Mouse (Mus musculus) inflammation-experienced regulatory T-cells, adult 6 months (primary cell): ENCODE measurements at regions not wholly inside any gene's neighbourhood (a gene's known extent, or its start where the extent isn't known, plus 50 kb on each side); places are given as distances from the start of the nearest gene placed in this dataset.

Experiments used
- ATAC-seq: one replicate; pipeline ENCODE4 v1.8.0; 2017

DNA sequence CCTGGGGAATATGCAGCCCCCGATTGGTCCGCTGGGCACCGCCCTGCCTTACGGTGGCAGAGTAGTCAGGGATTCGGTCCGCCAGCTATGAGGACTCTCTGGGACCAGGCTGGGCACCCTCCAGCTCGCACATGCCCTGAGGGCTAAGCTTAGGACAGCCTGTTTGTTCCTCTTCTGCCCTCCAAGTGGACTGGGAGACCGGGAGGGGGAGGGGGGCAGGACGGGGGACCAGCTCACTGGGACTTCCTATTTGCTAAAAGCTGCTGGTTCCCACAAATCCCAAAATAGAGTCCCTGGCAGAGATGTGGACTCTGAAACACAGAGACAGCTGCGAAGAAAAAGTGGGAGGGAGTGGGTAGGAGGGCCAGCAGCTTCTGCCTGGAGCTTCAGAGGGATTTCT is 423.6 kb upstream of the Tbx3 start:
- ATAC-seq = no peak

DNA sequence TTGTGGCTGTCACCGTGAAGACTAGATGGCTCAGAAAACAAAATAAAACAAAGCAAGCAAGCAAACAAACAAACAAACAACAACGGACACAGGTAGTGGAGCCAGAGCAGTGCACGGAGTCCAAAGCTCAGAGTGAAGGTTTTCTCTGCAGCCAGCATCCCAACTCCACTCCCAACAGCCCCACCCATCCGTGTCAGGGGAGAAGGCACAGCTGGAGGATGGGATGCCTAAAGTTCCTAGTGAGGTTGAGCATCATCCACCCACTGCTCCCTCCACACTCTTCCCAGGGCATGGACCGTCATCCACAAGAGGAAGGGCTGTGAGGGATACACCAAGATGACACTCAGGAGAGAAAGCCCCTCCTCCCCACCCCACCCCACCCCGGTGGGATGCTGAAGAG is 421.8 kb upstream of the Tbx3 start:
- no peak for ATAC-seq

DNA sequence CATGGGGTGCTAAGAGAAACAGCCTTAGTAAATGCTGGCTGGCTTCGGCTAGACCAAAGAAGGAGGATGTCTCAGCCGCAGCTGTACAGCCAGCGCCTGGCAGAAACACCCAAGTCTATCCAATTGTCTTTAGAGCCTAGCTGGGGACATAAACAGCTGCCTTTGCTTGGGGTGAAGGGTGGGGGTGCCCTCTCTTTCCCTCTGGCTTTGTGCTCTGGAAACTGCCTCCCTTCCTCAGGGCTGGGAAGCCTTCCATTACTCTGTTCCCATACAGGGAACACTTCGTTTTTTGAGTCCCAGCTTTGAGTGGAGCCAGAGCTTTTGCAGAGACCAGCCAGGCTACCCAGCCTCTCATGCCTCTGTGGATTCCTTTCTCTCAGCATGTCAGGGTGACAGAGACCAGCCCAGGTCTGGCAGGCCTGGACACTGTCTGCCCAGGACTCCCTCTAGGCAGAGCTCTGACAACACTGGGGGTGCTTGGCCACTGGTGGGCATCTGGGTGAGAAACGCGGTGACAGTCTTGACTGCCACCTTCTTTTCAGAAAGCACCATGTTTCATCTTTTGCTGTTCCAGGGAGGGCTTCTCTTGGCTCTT is 421.2 kb upstream of the Tbx3 start:
- no peak for ATAC-seq

DNA sequence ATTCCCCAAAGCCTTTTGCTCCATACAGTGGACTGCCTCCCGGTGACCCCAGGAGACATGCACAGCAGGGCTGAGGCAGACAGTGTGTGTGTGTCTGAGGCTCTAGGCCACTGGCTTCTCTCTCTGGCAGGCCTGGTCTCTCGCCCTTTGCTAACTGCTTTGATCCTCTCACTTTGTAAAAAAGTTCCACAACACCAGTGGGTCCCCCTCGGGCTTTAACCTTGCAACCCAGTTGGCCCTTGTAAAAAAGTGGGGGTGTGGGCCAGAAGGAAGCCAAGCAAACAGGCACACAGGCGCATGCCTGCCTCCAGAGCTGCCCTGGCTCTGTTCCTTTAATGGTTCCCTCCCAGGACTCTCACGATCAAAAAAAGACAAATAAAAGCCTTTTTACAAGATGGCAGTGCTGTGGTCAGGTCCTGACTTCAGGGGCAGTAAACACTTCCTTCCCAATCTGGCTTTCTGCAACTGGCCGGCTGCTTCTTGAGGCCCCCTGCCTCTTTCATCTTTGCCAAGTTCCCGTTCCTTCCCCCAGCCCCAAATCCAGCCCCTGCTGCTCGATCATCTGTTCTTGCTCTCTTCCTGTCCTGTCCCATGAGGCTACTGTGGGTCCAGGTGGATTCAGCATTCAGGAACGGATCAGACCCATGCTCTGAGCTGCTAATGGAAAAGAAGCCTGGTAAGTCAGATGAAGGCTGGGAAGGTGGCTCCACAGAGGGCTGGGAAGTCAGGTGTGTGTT is 419.0 kb upstream of the Tbx3 start:
- no peak for ATAC-seq

DNA sequence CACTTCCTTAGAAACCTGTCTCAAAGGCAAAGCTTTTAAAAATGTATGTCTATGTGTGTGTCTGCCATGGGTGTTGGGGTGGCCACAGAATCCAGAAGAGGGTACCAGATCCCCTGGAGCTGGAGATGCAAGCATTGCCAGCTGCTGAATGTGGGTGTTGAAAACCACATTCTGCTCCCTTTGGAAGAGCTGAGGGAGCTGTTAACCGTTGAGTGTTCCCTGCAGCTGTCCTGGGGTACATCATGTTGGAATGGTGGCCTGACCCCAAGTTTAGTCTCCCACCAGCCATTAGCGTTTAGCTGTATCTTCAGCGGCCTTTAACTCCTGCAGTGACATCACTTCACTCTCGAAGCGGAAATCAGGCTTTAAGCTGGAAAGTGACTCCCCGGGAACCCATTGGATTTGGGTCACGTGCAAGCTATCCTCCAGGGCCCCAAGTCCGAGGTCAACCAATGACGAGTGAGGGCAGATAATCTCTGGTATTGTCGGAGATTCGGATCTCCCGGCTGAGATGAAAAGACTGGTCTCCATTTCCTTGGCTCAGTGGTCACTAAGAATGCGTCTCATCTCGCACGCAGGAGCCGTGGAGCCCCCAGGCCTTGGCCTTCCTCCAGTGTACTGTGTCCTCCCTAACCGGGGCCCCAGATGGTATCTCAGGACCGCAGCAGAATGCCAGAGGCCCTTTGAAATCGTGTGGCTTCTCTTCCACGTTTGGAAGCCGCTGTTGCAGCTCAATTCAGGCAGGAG is 412.9 kb upstream of the Tbx3 start:
- no peak for ATAC-seq

DNA sequence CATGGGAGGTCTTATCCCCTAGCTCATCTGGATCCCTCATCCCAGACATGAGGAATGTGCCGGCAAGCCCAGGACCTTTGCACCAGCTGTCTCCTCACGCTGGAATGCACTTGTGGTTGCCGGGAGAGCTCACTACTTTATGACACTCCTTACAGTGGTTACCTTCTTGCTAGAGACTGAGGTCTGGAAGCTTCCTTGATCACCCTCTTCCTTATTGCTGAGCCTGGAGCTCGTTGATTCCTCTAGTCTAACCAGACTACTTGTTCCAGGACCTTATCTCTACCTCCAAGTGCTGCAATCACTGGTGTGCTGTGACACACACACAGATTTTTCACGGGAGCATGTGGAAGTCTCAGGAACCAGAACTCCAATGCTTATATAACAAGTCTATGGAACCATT is 411.6 kb upstream of the Tbx3 start:
- no peak for ATAC-seq

DNA sequence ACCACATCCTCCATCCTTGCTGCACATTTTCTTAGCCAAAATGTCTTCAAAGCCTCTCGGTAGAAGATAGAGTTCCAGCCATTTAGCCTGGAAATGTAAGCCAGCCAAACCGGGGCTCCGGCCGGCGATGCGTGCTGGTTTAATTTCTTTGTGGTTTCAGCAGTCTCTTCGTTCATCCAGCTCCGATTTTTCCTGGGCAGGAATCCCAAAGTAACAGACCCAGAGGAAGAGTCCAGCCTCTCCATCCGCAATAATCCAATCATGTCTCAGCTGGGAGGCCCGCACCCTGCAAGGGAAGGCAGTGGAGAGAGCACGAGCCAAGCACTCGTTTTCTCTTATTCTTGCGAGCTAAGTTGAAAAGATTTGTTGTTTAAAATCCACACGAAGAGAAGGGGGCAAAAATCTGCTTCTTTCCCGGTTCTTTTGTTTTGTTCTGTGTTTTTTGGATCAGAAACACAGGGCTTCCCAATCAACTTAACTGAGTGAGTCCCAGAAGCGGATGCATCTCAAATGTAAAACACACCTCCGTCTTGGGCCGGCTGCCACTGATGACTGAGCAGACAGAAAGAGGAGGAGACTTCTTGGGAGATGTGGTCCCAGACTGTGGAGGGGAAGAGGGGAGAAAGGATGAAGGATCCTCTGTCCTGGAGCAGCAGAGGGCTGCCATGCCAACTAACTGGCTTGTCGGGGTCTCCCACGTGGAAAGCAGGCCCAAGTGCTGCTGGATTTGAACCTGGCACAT is 405.1 kb upstream of the Tbx3 start:
- ATAC-seq = no peak

DNA sequence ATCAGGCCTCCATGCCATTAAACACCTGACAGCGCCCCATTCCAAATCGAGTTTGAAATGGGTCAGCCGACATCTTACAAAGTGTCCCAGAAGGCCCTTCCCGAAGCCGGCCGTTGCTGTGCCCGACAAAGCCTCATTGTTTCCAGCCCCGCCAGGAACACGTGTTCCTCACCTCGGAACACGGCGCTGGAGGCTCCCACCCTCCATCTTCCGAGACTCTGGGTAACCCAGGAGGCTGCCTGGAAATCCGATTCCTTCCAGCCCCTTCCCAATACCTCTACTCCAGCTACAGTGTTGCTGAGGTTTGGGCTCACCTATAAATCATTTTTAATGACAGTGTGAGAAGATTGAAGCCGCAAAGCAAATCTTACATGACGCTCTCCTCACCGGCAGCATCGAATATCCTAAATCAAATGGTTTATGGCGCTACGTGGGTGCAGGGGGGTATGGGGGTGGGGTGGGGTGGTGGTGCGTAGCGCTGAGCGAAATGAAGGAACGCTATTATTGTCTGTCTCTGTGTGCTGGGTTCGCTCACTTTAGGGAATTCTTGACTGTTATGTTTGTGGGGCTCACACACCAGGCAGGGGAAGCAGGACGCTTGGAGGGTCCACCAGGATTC is 399.1 kb upstream of the Tbx3 start:
- ATAC-seq = no peak

DNA sequence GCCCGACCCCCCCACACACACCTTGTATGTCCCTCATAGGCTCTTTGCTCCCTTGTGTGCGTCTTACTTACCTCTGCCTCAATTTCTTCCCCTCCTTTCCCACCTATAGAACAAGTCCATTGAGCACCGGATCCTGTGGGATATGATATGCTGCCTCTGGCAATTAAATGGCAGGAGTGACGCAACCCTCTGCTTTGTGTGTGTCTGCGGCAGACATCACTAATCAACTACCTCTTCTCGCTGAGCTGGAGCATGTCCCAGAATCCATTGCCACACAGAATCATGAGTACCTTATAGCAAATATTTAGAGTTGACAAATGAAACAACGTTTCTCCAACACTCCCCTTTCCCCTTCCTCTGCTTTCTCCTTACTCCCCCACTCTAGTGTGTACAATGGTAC is 397.3 kb upstream of the Tbx3 start:
- ATAC-seq = no peak

DNA sequence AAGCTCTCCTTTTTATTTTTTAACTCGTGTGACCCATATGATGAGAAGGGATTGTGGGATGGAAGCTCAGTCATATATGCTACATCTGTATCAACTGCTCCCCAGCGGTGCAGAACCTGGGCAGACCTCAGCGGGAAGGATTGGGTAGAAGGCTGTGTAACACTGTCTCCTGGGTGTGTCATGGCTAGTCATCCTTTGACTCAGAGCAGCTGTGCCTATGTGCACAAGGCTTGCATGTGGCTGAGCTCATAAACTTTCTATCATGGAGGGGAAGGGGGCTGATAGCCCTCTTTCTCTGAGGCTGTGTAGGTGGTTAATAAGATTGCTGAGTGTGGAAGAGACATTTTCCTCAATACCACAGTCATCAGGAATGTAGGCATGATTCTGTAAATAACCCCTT is 396.9 kb upstream of the Tbx3 start:
- ATAC-seq = no peak

DNA sequence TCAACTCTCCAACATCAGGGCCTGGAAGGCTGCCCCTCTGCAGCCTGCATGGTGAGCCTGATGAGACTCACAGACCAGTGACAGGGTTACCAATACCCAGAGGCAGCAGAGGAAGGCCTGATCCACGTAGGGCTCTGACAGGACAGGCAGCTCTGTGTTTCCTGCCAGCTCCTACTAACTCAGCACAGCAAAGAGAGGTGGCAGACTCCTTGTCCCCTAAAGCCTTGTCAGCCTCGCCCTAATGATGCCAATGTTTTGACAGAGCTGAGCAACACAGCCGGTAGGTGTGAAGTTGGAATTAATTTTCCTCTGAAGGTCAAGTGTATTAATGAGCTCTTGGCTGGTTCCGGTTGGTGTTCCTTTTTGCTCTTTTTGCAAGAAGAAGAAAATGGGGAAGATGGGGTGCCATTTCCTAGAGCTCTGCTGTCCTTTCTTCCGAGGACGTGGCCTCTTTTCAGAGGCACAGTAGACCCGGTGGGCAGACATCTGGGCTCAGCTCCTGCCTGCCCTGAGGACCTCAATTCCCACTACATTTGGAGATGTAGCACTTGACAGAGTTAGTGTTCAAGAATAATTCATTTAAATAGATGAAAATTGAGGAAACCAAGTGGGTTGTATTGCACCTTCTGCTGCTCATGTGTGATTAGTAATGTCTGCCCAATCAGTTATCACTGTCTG is 395.5 kb upstream of the Tbx3 start:
- no peak for ATAC-seq

DNA sequence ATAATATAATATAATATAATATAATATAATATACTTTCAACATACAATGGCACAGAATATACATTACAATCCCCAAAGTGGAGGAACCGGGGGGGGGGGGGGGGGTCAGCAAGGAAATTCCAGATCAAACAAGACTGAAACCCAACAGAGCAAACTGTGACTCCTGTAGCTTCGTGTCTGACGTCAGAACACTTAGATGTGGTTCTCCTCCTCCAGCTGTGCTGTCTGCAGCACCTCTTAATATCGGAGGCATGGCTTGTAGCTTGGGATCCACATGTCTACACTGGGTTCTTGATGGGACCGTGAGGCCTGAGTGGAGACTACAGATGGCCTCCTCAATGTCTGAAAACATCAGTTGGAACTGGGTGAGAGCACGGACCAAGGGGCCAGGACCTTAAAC is 390.3 kb upstream of the Tbx3 start:
- ATAC-seq = no peak

DNA sequence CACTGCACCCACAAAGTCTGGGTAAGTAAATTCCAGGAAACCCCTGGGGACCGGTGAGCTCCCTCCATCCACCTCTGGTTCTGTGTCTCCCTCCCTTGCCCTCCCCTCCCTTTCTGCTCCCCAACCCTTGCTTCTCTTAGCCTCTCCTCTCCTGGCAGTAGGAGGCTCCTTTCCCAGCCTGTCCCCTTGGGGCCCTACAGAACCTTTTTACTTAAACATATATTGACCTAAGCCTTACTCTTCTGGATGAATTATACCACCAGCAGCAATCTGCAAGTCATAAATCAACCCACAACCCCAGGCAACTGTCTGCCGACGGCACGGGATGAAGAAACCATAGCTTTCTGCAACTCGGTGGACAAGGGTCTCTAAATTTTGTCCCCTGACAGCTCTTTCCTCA is 380.7 kb upstream of the Tbx3 start:
- no peak for ATAC-seq

DNA sequence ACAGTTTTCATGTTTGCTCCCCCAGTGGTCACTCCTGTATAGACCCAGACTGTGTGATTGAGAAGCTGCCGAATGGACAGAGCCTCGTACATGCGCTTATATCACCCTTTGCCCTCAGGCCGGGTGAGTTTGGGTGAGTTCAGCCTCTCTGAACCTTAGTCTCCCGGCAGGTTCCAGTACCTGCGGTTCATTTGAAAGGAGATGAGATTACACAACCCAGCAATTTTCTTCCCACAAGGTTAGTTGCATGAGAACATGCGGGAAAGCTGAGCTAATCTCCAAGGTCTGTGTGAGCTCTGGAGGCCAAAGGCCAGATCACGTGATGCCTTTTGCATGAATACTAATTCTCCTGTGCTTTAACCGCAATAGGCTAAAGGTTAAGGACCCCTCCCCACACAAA is 378.1 kb upstream of the Tbx3 start:
- no peak for ATAC-seq

DNA sequence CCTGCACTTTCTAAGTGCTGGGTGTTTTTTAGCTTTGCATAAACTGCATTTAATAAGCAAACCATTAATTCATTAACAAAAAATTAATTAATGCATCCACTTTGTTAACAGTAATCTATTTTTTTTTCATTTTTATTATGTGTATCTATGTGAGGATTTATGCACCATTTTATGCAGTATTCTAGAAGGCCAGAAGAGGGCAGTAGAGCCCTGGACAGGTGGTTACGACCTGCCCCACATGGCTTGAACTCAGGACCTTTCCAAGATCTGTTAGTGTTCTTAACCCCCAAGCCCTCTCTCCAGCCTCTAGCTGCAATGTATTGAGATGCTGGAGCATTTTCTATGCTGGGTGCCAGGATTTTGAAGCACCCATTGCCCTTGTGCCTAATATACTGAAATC is 377.6 kb upstream of the Tbx3 start:
- ATAC-seq = no peak

DNA sequence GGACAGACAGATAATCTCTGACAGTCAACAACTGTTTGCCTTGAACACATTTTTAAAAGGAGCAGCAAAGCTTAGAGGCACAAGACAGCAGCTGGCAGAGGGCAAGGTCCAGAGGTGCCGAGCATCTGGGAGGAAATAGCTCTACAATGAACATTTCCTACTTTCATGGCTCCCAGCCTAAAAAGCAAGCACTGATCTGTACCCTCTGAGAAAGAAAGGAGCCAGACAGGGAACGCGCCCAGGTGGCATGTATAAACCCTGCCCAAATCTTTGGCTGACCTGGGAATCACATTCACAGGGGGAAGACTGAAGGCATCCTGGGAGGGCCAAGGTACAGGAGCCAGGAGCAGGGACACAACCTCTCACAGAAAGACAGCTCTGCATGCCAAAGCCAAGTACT is 371.2 kb upstream of the Tbx3 start:
- no peak for ATAC-seq

DNA sequence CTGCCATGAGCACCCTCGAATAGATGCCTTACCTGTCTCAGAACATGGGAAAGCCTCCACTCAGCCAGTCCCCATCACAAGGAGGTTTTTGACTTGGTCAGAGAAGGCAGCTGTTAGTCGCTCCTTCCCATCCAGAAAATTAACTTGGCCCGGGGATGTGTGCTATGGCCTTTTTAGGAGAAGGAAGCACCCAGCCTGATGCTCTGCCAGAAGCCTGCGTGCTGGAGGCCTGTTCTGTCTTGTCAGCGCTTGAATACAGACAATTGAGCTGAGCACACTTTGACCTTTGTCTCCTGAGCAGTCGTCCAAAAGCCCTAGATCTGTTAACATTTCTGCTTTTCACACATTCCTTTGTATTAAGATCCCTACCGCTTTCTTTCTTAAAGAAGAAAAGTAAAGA is 370.4 kb upstream of the Tbx3 start:
- no peak for ATAC-seq

DNA sequence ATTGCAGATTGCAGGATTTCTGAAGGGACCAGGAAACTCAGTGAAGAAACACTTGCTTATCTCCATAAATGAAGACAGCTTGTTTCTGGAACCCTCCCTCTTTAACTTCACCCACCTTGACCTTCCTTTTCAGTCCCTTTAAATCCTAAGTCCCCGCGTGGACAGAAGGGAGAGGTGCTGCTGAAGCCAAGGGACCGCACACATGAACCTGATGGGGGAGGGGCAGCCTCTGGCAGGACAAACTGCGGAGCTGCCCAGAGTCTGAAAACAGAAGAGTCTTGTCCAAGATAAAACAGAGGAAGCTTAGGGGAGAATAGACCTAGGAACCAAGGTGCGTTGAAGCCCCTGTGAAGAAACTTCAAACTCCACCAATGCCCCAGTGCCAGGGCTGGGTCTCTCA is 368.9 kb upstream of the Tbx3 start:
- ATAC-seq = no peak

DNA sequence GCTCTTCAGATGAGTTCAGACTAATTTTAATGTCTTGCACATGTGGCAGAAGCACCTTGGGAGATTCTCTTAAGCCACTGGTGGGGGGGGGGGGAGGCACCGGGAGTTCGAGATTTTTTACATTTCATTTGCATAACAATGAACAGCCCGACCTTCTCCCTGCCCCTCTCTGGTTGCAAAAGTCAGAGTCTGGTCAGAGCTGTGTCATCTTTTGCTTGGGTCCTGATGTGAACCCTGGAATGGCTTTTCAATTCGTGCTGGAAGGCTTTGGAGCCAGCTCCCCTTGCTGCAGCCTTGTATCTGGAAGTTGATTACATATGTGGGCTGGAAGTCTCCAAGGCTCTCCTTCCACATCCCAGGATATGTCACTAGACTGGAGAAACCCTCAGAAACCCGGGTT is 365.7 kb upstream of the Tbx3 start:
- ATAC-seq = no peak

DNA sequence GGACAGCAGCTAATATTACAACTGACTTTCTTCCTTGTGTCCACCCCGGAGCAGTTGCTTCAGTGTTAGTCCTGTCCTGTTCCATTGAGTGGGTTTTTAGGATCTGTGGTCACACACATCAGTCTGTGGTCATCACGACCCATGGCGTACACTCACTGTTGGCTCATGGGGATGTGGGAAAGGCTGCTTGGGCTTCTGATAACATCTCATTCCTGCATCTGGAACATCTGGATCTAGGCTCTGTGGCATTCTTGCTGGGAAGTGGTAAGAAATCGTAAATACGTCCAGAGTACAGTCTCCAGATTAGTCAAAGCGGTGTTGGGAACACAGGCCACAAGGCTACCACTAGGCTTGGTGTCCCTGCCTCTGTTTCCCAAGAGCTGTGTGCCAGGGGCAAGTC is 362.7 kb upstream of the Tbx3 start:
- ATAC-seq = no peak

DNA sequence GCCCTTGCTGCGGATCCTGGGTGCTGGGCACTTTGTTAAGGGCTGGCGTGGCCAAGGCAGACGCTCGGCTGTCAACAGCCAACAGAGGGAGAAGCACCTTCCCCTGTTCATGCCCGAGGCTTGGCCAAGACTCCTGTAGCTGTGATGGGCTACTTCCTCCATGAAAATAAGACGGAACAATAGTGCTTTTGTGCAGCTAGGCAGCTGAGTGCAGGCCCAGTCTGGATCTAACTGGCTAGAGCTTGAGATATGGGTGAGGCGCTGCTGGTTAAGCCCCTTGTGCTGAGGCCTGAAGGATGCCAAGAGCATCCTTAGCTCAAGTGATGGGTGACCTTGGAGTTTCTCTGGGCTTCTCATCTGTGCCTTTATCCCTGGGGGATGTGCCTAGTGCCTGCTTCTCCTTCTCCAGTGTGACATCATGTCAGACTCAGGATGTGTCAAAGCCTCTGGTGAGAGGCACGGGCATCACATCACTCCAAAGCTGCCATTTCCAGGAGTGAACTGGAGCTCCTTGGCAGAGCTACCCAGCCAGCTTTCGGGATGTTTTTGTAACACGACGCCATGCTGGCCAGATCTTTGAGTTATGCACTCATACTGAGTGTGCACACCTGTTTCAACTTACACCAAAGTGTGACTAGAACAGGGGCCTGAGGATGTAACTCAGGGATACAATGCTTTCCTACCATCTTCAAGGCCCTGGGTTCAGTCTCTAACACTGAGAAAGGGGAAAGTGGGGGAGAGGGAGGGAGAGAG is 360.1 kb upstream of the Tbx3 start:
- ATAC-seq = no peak

DNA sequence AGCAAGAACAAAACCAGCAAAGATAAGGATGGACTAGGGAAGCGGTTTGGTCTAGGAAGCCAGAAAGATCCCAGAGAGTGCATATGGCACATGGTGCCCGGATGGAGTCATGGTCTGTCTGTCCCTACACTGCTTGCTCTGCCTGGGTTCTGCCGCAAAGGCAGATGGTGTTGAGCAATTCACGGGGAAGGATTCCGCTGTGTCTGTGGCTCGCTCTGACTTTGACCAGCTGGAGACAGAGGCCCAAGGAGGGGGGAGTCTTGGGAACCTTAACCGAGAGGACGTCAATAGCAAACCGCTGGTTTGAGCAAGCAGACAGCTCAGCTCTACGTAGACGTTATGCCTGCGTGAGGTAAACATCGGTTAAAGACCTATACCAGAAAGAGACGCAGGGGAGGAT is 357.7 kb upstream of the Tbx3 start:
- no peak for ATAC-seq
